Mouse (Mus musculus): ENCODE results near the gene Trpc3.
"Not testable (repeated sequence)": the region's sequence is repeated elsewhere in the genome, so short reads cannot be mapped to it uniquely, and the experiment has no call there.

The Trpc3 gene

DNA sequence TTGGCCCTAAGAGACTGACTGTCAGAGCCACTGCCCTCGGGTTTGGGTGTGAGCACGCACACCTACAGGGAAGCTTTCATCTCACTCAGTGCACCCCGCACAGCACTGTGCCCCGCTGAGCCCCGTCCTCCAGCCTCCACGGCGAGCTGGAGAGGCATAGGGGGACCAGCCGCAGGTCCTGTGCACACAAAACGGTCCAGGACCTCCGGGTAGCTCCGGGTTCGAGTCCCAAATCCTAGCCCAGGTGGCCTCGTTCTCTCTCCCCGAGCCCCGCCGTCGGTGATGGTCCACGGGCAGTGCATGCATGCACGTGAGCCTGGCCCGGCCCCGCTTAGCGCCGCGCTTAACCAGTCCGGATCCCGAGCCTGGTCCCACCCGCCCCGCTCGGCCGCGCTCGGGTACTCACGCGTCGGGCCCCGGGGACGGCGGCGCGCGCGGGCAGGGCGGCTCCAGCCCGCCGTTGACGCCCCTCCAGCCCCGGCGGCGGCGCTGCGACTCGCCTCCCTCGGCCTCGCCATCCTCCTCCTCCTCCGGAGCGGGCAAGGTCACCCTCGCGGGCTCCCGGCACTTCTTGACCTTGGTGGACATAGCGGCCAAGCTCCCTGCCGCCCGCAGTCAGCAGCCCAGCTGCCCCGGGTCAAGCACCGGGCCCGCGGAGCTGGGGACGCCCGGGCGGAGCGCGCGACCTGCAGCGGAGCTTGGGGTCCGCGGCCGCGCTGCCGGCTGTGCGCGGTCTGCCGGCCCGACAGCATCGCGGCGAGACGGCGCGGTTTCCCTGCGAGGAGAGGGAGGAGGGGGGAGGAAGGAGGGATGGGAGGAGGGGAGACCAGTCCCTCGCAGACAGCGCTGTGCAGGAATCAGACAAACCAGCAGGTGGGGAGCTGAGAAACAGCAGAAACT is at the start of gene Trpc3:
Trpc3 (minus strand) TSS at position 776 of the 900 bp plus-strand sequence.
- peak; percentile 57 for DNase-seq (ENCODE audit: inconsistent ontology term)

GRCm38 (mm10) chr3:36738071-36738470 is 48.1 kb upstream of the Trpc3 start:
- no peak for DNase-seq (ENCODE audit: inconsistent ontology term)

DNA sequence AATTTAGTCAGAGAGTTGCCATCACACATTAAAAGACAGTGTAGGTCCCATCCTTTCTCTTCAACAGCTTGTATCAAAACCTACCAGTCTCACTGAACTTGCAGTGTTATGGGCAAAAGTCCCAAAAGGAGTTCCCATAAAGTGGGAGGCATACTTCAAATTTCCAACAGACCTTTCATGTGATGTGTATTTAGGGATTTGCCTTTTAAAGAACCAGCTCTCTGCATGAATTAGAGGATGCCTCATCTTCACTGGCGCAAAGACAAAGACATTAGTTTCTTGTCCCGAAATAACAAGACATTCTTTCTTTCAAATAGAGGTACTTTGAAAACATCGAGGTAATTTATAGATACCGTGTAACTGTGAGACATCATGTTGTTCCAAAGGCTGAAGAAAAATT is 43.1 kb upstream of the Trpc3 start:
- no peak for DNase-seq (ENCODE audit: inconsistent ontology term)

DNA sequence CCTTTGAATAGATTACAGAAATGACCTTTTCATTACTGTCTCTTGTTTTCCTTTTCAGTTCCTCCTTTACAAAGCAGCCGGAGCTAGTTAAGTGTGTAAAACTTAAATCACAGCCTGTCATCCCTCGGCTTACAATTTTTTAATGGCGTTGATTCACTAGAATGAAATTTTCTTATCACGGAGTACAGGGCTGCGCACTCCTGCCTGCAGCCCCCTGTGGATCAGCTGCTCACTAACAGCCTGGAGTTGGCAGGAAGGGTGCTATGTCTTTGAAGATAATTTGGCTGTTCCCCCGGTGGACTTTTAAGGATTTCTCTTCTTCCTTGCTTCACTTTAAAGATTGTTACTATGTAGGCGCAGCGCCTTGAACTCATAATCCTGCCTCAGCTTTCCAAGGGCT is 36.6 kb upstream of the Trpc3 start:
- no peak for DNase-seq (ENCODE audit: inconsistent ontology term)

DNA sequence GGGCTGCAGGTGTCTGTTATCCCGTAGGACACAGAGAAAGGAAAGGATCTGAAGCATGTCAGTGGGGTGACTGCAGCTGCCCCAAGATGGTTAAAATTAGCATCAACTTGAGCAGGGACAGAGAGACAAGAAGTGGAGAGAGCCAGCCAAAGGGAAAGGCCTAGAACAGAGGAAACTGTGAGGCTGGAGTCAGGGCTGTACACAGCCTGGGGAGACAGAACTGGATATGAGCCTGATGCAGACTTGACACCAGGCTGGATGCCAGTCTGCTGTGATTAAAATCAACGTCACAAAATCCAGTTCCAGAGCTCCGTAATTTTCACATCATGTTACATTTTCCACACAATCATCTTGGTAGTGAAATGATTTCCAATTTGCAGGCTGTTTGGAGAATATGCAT is 31.9 kb upstream of the Trpc3 start:
- DNase-seq (ENCODE audit: inconsistent ontology term) = no peak

DNA sequence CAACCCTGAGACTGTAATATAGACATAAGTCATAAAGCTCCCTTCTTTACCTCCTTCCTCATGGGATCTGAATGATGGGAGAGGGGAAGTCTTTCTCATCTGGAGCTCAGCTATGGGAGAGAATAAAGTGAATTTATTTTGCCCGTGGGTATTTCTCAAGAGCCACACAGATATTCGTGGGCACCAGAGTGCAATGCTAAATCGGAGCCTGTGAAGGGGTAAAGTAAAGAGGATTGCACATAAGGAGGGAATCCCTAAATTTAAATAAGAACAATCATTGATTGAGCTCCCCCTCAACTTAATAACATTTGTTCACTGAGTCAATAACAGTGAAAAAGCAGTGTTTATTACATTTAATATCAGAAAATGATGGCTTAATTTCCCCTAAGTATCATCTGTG is 19.6 kb upstream of the Trpc3 start:
- DNase-seq (ENCODE audit: inconsistent ontology term) = no peak

- DNase-seq (ENCODE audit: inconsistent ontology term) = no peak
Observed at GRCm38 (mm10) chr3:36690292-36690650, 304 bp upstream of the Trpc3 start.

- peak; percentile 68 for DNase-seq (ENCODE audit: inconsistent ontology term)
Observed at GRCm38 (mm10) chr3:36688874-36689273, 1.1 kb downstream of the Trpc3 start.

- no peak for DNase-seq (ENCODE audit: inconsistent ontology term)
Observed at GRCm38 (mm10) chr3:36675822-36676221, 14.1 kb downstream of the Trpc3 start.

DNA sequence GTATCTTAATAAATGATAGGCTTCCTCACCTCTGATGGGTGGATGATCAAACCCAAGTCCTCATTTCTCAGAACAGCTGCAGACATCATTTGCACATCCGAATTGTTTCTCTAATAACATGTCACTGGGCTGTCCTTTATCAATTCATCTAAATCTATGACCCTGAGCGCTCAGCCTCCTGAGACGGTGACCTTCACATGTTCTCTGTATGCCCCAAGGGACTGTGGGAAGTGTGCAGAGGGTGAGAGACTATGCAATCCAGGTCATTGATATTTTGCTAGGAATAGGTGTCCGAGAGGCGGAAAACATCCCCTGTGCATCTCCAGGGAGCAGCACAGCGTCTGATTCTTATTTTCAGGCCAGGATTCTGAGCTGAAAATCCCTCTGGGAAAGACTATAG is 22.2 kb downstream of the Trpc3 start:
- no peak for DNase-seq (ENCODE audit: inconsistent ontology term)

DNA sequence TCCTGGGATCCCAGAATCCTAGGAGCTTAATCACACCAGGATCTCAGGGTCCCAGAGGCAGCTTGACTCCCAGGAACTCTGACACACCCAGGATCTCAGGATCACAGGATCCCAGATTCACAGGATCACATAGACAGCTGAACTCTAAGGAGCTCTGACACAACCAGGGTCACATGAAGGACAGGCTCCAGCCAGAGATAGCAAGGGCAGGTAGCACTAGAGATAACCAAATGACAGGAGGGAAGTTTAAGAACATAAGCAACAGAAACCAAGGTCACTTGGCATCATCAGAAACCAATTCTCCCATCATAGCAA is 44.8 kb downstream of the Trpc3 start:
- DNase-seq (ENCODE audit: inconsistent ontology term) = not testable (repeated sequence)

GRCm38 (mm10) chr3:36644554-36645244 is 45.3 kb downstream of the Trpc3 start:
- DNase-seq (ENCODE audit: inconsistent ontology term) = no peak

GRCm38 (mm10) chr3:36643354-36643753 is 46.6 kb downstream of the Trpc3 start:
- DNase-seq (ENCODE audit: inconsistent ontology term) = no peak

DNA sequence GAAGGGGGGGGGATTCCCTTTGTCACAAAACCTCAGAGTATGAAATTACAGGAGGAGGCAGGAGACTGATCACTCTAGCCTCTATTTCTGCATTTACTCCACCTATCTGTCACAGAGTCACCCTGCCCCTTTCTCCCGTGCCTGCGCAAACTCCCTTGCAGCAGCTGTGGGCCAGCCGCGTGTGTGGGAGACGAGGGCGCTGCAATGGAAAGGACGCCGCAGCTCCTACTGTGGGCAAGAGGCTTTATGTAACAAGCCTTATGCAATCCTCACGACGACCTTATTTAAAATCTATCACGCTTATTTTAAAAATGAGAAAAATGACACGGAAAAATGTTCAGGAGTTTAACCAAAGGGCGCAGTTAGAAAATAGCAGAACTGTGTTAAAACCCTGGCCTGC is 47.2 kb downstream of the Trpc3 start:
- DNase-seq (ENCODE audit: inconsistent ontology term) = no peak

- DNase-seq (ENCODE audit: inconsistent ontology term) = no peak
Observed at GRCm38 (mm10) chr3:36640787-36641186, 49.2 kb downstream of the Trpc3 start.

GRCm38 (mm10) chr3:36635449-36635848 is 54.5 kb downstream of the Trpc3 start:
- peak; percentile 33 for DNase-seq (ENCODE audit: inconsistent ontology term)

GRCm38 (mm10) chr3:36626803-36627202 is 63.2 kb downstream of the Trpc3 start:
- no peak for DNase-seq (ENCODE audit: inconsistent ontology term)

- DNase-seq (ENCODE audit: inconsistent ontology term) = peak; percentile 14
Observed at GRCm38 (mm10) chr3:36618181-36618580, 71.8 kb downstream of the Trpc3 start.

GRCm38 (mm10) chr3:36613908-36614255 is 76.1 kb downstream of the Trpc3 start:
- peak; percentile 17 for DNase-seq (ENCODE audit: inconsistent ontology term)

DNA sequence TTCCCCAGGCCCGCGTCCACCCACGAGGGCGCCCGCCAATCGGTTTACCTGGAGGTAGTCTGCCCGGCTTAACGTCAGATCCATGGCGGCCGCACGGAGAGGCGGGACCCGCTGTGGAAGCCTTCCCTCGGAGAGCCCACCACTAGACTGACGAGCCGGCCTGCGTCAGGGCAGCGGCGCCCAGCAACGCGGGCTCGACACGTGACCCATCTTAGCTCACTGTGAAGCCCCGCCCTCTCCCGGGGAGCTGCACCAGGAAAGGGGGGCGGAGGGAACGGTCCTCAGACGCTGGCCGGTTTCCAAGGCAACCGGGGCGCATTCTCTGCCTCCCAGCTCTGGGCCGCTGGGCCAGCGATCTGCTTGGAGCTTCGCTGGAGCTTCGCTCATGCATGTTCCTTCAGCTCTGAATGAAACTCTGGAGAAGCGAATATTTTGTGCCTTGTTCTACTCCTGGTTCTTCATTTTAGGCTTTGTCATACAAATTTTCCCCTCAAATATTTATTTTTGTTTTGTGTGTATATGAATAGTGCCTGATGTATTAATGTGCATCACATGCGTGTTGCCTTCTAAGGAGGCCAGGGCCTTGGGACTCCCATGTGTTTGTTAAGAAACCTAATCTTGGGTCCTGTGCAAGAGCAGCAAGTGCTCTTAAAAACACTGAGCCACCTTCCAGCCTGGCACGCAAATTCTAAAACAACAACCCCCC is 76.6 kb downstream of the Trpc3 start, which contains the start of gene Bbs7:
Bbs7 (minus strand) TSS at position 276 of the 706 bp plus-strand sequence.
- peak; percentile 98 for DNase-seq (ENCODE audit: inconsistent ontology term)

DNA sequence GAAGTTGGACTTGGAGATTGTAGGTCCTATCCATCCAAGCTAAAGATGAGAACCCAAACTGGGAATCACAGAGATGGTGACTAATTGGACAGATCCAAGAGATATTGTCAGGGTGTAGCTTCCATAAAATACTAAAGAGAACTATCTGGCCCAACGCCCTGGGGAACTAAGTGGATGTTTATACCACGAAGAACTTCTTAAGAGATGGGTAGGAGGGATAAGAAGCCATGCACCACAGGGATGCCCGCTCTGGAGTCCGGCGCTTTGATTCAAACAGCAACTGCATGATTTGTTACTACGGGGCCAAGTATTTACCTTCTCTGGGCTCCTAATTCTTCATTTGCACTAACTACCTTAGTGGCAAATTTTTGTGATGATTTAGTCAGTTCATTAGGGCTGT is 77.3 kb downstream of the Trpc3 start:
- DNase-seq (ENCODE audit: inconsistent ontology term) = no peak

- DNase-seq (ENCODE audit: inconsistent ontology term) = no peak
Observed at GRCm38 (mm10) chr3:36605894-36606783, 83.8 kb downstream of the Trpc3 start.

Measured in Muller cell, postnatal 12 days (primary cell).